Mouse (Mus musculus) CH12.LX (cell line): ENCODE measurements around the gene Cyp1b1.

Experiments used
- POLR2AphosphoS2 ChIP-seq: IDR thresholded peaks from 2 replicates; pipeline ENCODE4 v1.6.1; 2011; ENCODE audit warnings: low read depth, low read length, improper control_type of control experiment
- TBP ChIP-seq: conservative IDR thresholded peaks from 2 replicates; pipeline ENCODE4 v1.6.1; 2011; ENCODE audit warnings: low read depth, low read length, improper control_type of control experiment
- USF1 ChIP-seq: IDR thresholded peaks from 2 replicates; pipeline ENCODE4 v1.6.1; 2014; ENCODE audit warnings: low read depth, mild to moderate bottlenecking, inconsistent platforms, low read length, improper control_type of control experiment

GRCm38 (mm10) chr17:79730988-79731387, 16.1 kb upstream of the Cyp1b1 start:
- TF ChIP-seq TBP = no peak
- TF ChIP-seq USF1 = no peak
- no peak for TF ChIP-seq POLR2AphosphoS2
